Mouse (Mus musculus) heart, embryonic 13.5 days (tissue): ENCODE data around the gene Fgd2. TPM values are rescaled to one million over a fixed set of nuclear protein-coding genes. Genes with fewer than 3 reads are reported as not detected.

Experiments used
- ATAC-seq: fragments of 200-750 bp; cut with Nextera tagmentation; 2 replicates; pipeline ENCODE4 v1.8.0; 2017; ENCODE audit warnings: moderate TSS enrichment; ENCODE audit not compliant: insufficient number of reproducible peaks, low FRiP score, low TSS enrichment; ENCODE audit errors: extremely low read depth
- H3K27ac ChIP-seq: fragments of 300-500 bp; sonication (generic); replicated peaks from 2 replicates; pipeline ENCODE4 v1.5.1; 2015; ENCODE audit warnings: moderate library complexity, mild to moderate bottlenecking, inconsistent platforms
- H3K27me3 ChIP-seq: fragments of 300-500 bp; sonication (generic); replicated peaks from 2 replicates; pipeline ENCODE4 v1.6.1; 2015; ENCODE audit warnings: mild to moderate bottlenecking, inconsistent platforms
- H3K36me3 ChIP-seq: fragments of 300-500 bp; sonication (generic); 2 replicates; pipeline ENCODE4 v1.6.1; 2015; ENCODE audit warnings: mild to moderate bottlenecking, inconsistent platforms
- H3K4me1 ChIP-seq: fragments of 300-500 bp; sonication (generic); 2 replicates; pipeline ENCODE4 v1.6.1; 2015; ENCODE audit warnings: inconsistent platforms
- H3K4me2 ChIP-seq: fragments of 300-500 bp; sonication (generic); 2 replicates; pipeline ENCODE4 v1.6.1; 2015; ENCODE audit warnings: inconsistent platforms, mild to moderate bottlenecking, moderate library complexity
- H3K4me3 ChIP-seq: fragments of 300-500 bp; sonication (generic); 2 replicates; pipeline ENCODE4 v1.5.1; 2015; ENCODE audit warnings: moderate library complexity, mild to moderate bottlenecking, inconsistent platforms
- H3K9ac ChIP-seq: fragments of 300-500 bp; sonication (generic); 2 replicates; pipeline ENCODE4 v1.6.1; 2015; ENCODE audit warnings: inconsistent platforms, mild to moderate bottlenecking, moderate library complexity
- H3K9me3 ChIP-seq: fragments of 300-500 bp; sonication (generic); 2 replicates; pipeline ENCODE4 v1.6.1; 2016; ENCODE audit warnings: inconsistent platforms
- WGBS: fragments of 180-500 bp; shearing (Covaris S2); methylation state at CpG from one replicate; pipeline ENCODE4 v1.1.7; 2015; ENCODE audit warnings: mixed read lengths; 5-methylcytosine and 5-hydroxymethylcytosine counted together
- polyA plus RNA-seq: library from polyadenylated mRNA; unstranded; fragments of >200 nt; fragmentation: Nextera tagmentation; extraction: Ambion mirVana; gene quantifications from 2 replicates; pipeline ENCODE4 v1.2.1, GENCODE M21; 2015

Fgd2 gene
- polyA plus RNA-seq, 1 experiment from 2014 or later: 3.8 TPM

DNA sequence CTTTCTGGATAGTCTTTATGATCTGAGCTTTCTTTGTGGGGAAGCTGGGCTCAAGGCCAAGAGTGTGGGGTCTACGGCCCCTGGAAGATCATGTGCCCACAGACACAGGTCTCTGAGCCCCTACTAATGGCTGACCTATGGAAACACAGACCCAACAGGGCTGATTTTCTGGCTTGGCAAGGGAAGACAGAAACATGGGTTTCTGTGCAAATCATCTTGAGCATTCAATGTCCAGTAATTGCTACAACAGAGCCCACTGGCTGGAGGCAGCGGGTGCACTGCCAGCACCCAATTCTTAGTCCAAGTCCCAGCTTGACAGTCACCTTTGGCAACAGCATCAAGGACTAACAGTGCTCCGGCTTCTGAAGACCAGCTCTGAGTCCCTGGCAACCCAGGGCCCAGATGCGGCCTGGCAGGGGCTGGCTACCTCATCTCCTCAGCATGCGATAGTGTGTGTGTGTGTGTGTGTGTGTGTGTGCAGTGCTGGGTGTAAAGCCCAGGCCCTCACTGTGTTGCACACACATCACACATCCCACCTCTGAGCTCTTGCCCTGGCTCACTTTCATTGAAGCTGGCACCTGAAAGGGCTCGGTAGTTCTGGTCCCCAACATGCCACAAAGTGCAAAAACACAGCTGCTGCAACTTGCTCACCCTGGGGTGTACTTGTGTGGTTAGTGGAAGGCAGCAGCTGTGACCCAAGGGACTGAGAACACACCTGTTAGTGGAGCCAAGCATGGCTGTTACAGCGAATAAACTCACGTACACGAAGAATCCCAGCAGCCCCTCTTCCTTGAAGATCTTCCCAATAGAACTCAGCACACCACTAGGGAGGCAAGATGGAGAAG, 22.5 kb upstream of the Fgd2 start:
- WGBS: 91% methylated on average over 9 of the region's 9 CpGs
- Histone ChIP-seq H3K4me2 (no peak overlapping the region), H3K4me3 (no peak overlapping the region), H3K27me3 (no peaks in the 10 kb centered on the region), H3K36me3 (peaks cover 82% of the 10 kb centered on the region), H3K9me3 (no peaks in the 10 kb centered on the region), H3K4me1 (peaks cover 42% of the 10 kb centered on the region), H3K27ac (peak overlapping the region; percentile 75), H3K9ac (peak overlapping the region; percentile 50; the same call in 1 of the 2 replicates)
- ATAC-seq: no peak

GRCm38 (mm10) chr17:29339170-29339768, 21.4 kb upstream of the Fgd2 start:
- Histone ChIP-seq H3K4me2 (no peak overlapping the region), H3K27me3 (no peaks in the 10 kb centered on the region), H3K27ac (peak overlapping the region; percentile 75), H3K9me3 (no peaks in the 10 kb centered on the region), H3K36me3 (peaks cover 83% of the 10 kb centered on the region), H3K9ac (peak overlapping the region; percentile 50; the same call in 1 of the 2 replicates), H3K4me3 (no peak overlapping the region), H3K4me1 (peaks cover 53% of the 10 kb centered on the region)
- ATAC-seq: no peak
- WGBS: 77% methylated on average over 11 of the region's 11 CpGs

- Histone ChIP-seq H3K4me1 (peaks cover 60% of the 10 kb centered on the region), H3K27me3 (no peaks in the 10 kb centered on the region), H3K27ac (peak overlapping the region; percentile 92), H3K9ac (peak overlapping the region; percentile 62), H3K4me3 (no peak overlapping the region), H3K9me3 (no peaks in the 10 kb centered on the region), H3K4me2 (peak overlapping the region; percentile 55), H3K36me3 (peaks cover 81% of the 10 kb centered on the region)
- ATAC-seq: no peak
- 72% methylated on average over 18 of the region's 18 CpGs for WGBS
Observed at GRCm38 (mm10) chr17:29340406-29341261, 20.1 kb upstream of the Fgd2 start.

GRCm38 (mm10) chr17:29341591-29342003, 19.1 kb upstream of the Fgd2 start:
- Histone ChIP-seq H3K4me3 (peak overlapping the region; percentile 21; the same call in 1 of the 2 replicates), H3K4me2 (peak overlapping the region; percentile 55), H3K27ac (peak overlapping the region; percentile 92), H3K27me3 (no peaks in the 10 kb centered on the region), H3K9me3 (no peaks in the 10 kb centered on the region), H3K4me1 (peaks cover 70% of the 10 kb centered on the region), H3K9ac (peak overlapping the region; percentile 62), H3K36me3 (peaks cover 71% of the 10 kb centered on the region)
- WGBS: 7% methylated on average over 9 of the region's 9 CpGs
- peak; percentile 17; the same call in 1 of the 2 replicates for ATAC-seq

DNA sequence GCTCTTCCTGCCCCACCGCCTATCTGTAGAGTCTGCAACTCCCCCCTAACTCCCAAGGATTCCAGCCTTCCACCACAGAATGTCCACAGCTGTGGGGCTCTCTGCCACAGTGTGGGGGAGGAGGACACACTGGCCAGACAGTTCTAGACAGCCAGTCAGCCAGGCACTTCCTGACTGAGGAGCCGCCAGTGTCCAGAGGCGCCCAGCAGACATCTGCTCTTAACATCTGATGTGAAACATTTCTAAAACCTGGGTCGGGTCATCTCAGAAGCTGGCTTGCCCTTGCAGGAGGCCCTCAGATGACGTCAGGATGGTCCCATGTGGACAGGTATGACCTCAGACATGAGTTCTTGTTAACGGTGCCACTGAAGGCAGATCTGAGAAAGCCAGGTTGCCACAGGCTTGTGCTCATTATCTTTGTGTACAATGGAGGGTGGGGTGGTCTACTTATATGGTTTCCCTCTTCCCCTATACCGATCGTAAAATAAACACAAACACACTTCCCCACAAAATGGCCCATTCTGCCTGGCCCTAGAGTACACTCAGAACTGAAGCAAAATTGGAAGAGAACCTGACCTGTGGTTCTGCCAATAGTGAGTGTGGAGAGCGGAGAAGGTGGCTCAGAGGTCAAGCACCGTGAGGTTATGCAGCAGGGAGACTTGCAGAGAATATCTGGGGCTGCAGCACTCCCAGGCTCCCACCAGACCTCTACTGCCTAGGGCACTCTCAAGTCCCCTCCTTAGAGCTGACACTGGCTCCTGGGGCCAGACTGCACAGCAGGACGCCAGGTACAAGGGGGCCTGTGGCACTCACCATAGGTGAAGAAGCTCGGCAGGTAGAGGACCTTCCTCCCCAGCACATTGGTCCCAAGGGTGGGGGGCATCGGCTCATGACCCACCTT, 18.5 kb upstream of the Fgd2 start:
- Histone ChIP-seq H3K4me3 (peak overlapping the region; percentile 21; the same call in 1 of the 2 replicates), H3K9ac (peak overlapping the region; percentile 62), H3K36me3 (peaks cover 65% of the 10 kb centered on the region), H3K9me3 (no peaks in the 10 kb centered on the region), H3K27ac (peak overlapping the region; percentile 92), H3K4me2 (peak overlapping the region; percentile 55), H3K4me1 (peaks cover 72% of the 10 kb centered on the region), H3K27me3 (no peaks in the 10 kb centered on the region)
- peak; percentile 51 for ATAC-seq
- WGBS: 25% methylated on average over 13 of the region's 13 CpGs

DNA sequence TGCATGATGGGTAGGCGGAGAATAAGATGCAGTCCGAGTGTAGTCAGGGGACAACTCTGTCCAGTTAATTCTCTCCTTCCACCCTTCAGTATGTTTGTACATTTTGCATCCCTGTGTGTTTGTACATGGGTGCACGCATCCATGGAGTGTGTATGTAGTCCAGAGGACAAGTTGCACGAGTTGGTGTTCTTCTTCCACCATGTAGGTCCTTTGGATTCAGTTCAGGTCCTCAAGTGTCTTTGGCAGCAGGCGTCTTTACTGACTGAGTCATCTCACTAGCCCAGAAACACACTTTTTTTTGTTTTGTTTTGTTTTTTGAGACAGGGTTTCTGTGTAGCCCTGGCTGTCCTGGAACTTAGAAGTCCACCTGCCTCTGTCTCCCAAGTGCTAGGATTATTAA, 17.5 kb upstream of the Fgd2 start:
- Histone ChIP-seq H3K4me1 (peaks cover 76% of the 10 kb centered on the region), H3K27me3 (no peaks in the 10 kb centered on the region), H3K4me2 (no peak overlapping the region), H3K9me3 (no peaks in the 10 kb centered on the region), H3K27ac (peak overlapping the region; percentile 92), H3K36me3 (peaks cover 55% of the 10 kb centered on the region), H3K9ac (peak overlapping the region; percentile 62), H3K4me3 (no peak overlapping the region)
- no peak for ATAC-seq
- 85% methylated on average over 5 of the region's 5 CpGs for WGBS

- peak overlapping the region; percentile 99 for H3K9ac ChIP-seq
- H3K27ac ChIP-seq: no peak overlapping the region
- peaks cover 68% of the 10 kb centered on the region for H3K4me1 ChIP-seq
- no peak for ATAC-seq
- H3K4me2 ChIP-seq: peak overlapping the region; percentile 87
- peaks cover 35% of the 10 kb centered on the region for H3K36me3 ChIP-seq
- no peaks in the 10 kb centered on the region for H3K27me3 ChIP-seq
- no peaks in the 10 kb centered on the region for H3K9me3 ChIP-seq
- 78% methylated on average over 12 of the region's 12 CpGs for WGBS
- H3K4me3 ChIP-seq: no peak overlapping the region
Observed at GRCm38 (mm10) chr17:29345272-29345671, 15.4 kb upstream of the Fgd2 start.

DNA sequence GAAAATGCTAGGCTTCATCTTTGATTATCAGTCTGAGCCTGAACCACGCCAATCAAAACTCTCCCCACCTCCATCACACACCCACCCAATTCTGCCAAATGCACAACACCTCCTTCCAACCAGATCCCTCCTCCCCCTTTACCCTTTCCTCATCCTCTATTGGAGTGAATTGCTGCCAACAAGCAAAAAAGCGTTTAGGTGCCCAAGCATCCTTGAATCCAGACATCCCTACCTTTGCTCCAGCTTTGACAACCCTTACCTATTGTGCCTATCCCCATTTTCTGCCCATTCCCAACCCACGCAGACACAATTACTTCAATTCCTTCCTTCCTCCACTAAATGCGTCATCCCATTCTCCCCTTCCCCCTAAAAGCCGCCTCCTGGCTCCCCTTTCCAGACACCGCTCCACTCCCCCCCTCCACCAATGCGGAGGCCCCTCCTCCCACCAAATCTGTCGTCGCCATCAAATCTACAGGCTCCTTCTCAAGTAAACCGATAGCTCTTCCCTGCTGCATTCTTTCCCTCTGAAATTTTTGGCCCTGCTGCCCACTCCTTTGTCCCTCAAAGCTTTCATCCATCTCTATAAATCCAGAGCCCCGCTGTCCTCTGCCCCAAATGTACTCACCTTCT, 14.1 kb upstream of the Fgd2 start:
- 3% methylated on average over 11 of the region's 11 CpGs for WGBS

DNA sequence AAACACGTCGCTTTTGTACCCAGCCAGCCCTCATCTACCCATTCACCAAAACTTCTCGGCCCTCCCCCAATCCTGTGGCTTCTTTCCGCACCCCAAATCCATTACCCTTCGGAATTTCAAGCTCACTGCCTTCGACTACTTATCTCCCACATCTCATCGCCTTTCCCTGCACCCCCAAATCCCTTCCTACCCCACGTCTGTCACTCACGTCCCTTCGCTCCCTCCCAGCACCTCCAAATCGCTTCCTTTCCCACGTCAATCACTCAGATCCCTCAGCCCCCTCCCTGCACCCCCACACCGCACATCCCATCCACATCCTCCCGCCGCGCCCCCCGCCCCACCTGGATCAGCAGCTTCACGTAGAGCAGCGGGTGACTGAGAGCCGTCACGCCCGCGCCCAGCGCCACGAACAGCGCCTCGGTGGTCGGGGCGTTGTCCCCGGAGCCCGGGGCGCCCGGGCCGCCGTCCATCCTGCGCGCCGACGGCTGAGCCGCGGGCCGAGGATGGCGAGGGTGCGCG, 13.5 kb upstream of the Fgd2 start:
- Histone ChIP-seq H3K9me3 (no peaks in the 10 kb centered on the region), H3K27me3 (no peaks in the 10 kb centered on the region), H3K27ac (peak overlapping the region; percentile 94), H3K4me3 (peak overlapping the region; percentile 92), H3K36me3 (peaks cover 26% of the 10 kb centered on the region), H3K4me2 (peak overlapping the region; percentile 87), H3K4me1 (peaks cover 49% of the 10 kb centered on the region), H3K9ac (peak overlapping the region; percentile 99)
- ATAC-seq: no peak
- under 1% methylated on average over 45 of the region's 45 CpGs for whole genome bisulfite sequencing

More for the DNA sequence above, 14.1 kb upstream of the Fgd2 start:
- Histone ChIP-seq H3K9me3 (no peaks in the 10 kb centered on the region), H3K36me3 (peaks cover 26% of the 10 kb centered on the region), H3K27me3 (no peaks in the 10 kb centered on the region), H3K4me2 (peak overlapping the region; percentile 87), H3K4me3 (peak overlapping the region; percentile 92), H3K27ac (peak overlapping the region; percentile 94), H3K9ac (peak overlapping the region; percentile 99), H3K4me1 (peaks cover 54% of the 10 kb centered on the region)
- ATAC-seq: no peak
